Mouse (Mus musculus): Measurements from ENCODE around the gene AA467197.

- TF ChIP-seq CTCF (IDR thresholded peaks at IDR 0.05; ENCODE audit: low read depth, low read length) (no peak), POLR2A (IDR thresholded peaks at IDR 0.05; ENCODE audit: extremely low read depth, insufficient read depth, low read length) (no peak)
These were observed 28.0 kb upstream of the AA467197 start for GRCm38 (mm10) chr2:122608820-122609219.
